Mouse (Mus musculus) lung, postnatal 14 days (tissue): ENCODE measurements around the gene Nasp.
"Not testable (repeated sequence)": the region's sequence is repeated elsewhere in the genome, so short reads cannot be mapped to it uniquely, and the experiment has no call there.

ENCODE experiments used
- DNase-seq: peaks from one replicate; pipeline ENCODE4 v3.0.0; 2021

The Nasp gene

DNA sequence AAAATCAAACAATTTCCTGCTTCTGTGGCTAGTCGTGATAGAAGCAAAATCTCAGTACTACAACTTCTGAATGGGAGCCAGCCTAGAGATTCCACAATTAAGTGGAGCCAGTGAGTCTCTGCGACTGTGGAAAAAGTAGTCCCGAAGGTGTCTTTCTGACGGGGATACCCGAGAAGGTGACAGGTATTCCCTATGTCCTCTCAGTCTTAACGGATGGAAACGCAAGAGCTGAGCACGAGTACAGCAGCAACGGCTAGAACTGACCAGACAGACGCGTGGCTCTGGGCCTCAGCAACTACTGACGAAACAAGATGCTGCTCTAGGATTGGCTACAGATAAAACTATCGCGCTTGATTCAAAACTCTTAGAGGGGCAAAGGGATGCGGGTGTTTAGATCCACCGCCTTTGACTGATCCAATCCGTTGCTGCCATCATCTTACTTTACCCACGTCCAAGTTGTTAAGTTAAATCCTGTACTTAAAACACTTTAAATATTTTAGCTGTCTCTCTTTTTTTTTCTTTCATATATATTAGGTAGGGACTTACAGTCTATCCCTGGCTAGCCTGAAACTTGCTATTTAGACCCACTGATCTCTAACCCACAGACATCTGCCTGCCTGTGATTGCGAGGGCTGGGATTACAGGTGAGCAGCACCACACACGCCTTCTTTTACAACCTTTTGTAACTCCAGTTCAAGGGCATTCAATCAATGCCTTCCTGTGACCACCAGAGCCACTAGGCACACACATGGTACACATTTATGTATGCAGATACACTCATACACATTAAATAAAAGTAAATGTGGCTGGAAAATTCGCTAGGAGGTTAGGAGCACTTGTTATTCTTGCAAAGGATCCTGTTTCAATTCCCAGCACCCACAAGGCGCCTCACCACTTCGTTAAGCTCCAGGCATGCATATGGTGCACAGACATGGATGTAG, at the start of gene Nasp:
Nasp (minus strand) TSS at position 220 of the 941 bp plus-strand sequence.
- DNase-seq = peak; percentile 83

- no peak for DNase-seq
These were observed 48.3 kb upstream of the Nasp start for GRCm38 (mm10) chr4:116676027-116676426.

GRCm38 (mm10) chr4:116674761-116675160, 47.0 kb upstream of the Nasp start:
- not testable (repeated sequence) for DNase-seq

DNA sequence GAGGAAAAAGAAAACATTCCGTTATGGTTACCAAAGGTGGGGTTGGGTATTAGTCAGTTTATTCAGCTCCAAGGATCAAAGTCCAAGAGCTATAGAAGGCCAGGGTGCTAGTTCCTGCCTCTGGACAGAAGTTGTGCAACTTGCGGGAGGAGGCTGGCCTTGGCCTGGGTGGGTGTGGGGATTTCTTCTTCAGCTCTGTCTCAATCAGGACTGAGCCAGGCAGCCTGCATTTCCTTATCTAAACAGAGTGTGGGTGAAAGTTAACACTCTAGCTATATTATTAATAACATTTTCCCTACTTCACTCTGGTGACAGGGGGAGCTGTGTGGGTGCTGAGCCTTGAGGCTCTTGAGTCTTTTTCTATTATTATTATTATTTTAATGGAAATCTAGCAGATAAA, 45.0 kb upstream of the Nasp start:
- peak; percentile 64 for DNase-seq

- DNase-seq = peak; percentile 28
These were observed 41.5 kb upstream of the Nasp start for GRCm38 (mm10) chr4:116669291-116669690.

DNA sequence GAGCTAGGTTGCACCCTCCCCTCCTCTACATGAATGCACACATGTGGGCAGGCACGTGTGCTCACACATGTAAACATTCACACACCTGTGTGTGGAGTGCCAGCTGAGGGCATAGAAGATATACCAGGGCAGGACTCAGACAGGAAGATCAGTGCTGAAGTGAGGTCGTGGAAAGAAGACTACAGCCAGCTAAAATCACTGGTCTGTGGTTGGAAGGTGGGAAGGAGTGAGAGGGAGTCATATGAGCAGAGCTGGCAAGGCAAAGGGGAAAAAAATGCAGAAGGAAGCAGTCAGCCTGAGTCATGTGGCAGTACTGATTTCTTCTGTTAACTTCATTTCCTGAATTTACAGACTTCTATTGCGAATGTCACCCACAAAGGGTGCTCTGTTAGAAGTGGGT, 40.4 kb upstream of the Nasp start:
- no peak for DNase-seq

GRCm38 (mm10) chr4:116666625-116667024, 38.9 kb upstream of the Nasp start:
- no peak for DNase-seq

- no peak for DNase-seq
These were observed 34.3 kb upstream of the Nasp start for GRCm38 (mm10) chr4:116661998-116662397.

DNA sequence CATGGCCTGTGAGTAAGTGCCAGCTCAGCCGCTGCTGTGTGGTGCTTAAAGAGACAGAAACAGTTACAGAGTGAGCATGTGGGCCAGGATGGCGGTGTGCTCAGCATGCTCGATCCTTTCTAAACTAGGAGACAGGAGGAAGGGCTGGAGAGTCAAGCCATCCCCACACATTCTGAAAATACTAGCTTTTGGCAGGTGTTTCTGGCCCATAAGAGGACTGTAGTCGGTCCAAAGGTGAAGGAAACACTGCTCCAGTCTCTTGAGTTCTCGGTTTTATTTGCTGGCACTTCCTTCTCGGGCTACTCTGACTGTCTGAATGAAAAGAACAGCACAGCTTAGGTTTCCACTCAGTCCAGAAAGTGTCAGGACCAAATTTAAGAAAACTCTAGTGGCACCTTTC, 33.1 kb upstream of the Nasp start:
- DNase-seq = no peak

DNA sequence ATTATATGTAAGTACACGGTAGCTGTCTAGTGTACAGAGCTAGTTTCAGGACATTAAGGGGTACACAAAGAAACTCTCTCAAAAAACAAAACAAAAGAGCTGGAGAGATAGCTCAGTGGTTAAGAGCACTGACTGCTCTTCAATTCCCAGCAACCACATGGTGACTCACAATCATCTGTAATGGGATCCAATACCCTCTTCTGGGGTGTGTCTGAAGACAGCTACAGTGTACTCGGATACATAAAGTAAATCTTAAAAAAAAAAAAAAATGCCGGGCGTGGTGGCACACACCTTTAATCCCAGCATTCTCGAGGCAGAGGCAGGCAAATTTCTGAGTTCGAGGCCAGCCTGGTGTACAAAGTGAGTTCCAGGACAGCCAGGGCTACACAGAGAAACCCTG, 32.2 kb upstream of the Nasp start:
- not testable (repeated sequence) for DNase-seq

- DNase-seq = peak; percentile 51
These were observed 31.7 kb upstream of the Nasp start for GRCm38 (mm10) chr4:116659474-116659873.

- DNase-seq = no peak
These were observed 30.2 kb upstream of the Nasp start for GRCm38 (mm10) chr4:116657971-116658370.

DNA sequence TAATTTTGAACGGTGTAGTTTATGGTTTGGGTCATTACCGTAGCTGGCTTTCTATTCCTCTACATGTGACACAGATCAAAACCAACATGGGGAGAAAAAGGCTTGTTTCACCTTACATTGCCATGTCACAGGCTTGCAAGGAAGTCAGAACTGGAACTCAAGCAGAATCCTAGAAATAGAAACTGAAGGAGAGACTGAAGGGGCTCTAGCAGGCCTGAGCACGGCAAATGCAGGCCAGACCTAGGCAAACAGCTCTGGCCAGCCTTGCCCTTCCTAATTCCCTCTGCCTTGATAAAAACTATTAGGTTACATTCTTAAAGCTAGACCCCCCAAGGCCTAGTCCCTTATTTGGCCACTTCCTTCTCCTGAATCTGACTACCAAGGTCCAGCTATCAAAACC, 27.9 kb upstream of the Nasp start:
- no peak for DNase-seq

- DNase-seq = no peak
These were observed 27.4 kb upstream of the Nasp start for GRCm38 (mm10) chr4:116655100-116655499.

DNA sequence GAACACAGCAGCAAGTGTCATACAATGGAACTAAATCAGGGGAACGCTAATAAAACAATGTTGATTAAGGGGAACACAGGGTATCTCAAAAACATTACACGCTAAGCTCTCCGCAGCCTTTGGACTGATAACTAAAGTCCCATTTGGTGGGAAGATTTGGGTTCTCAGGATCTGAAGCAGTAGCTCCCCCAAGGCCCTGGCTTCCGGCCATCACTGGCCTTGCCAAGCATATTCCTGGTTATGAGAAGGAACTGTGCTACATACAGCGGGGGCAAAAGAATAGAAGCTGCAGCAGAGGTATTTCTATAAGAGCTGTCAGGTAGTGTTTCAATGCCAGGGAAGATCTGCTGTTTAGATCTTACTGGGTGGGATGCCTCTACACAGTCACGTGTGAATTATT, 25.5 kb upstream of the Nasp start:
- DNase-seq = no peak

DNA sequence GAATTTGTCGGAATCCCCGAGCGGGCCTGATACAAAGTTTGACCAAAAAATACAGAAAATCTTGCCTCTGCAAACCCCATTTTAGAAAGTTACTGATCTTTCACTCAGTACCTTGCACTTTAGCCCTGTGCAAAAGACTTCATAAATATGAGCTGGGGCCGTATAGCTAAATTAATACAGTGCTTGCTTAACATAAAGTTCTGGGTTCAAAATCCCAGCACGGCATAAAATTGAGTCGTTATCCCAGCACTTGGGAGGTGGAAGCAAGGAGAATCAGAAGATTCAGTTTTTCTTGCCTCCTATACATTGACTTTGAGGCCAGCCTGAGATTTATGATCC, 24.0 kb upstream of the Nasp start:
- no peak for DNase-seq

DNA sequence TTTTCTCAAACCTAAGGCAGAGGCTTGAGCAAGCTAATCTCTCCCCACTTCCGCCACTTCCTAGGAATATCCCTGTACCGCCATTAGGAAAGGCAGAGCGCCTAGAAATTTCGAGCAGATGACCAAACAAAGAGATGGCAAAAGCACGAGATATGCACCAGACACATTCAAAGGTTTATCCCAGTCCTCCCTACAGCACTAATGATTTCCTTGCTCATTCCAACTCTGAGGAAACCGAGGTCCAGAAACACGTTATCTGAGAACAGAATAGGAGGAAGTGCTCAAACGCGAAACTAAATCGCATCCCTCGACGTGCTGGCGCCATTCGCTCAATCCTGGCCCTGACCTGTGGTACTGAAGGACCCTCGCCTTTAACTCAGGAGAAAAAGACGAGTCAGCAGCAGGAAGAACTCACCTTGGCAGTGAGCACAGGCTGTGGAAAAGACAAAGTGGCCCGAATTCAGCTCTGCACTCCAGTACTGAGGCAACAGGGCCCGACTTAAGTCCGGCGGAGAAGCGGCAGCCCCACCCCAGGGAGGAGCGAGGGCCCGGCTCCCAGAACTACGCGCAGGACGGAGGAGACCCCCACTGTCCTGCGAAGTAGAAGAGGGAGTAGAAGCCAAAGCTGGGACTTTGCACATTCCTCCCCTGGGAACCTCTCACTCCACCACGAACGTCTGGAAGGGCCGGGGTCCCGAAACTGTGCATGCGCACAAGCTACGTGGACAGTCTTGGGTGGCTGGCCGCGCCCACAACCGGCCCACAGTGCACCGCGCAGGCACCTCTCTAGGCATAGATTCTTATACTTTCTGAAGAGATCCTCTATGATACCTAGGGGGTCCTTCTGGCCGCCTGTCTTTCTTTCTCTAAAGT, 23.4 kb upstream of the Nasp start, which contains the start of gene Akr1a1:
Akr1a1 (minus strand) TSS at position 757 of the 873 bp plus-strand sequence.
- peak; percentile 91 for DNase-seq

DNA sequence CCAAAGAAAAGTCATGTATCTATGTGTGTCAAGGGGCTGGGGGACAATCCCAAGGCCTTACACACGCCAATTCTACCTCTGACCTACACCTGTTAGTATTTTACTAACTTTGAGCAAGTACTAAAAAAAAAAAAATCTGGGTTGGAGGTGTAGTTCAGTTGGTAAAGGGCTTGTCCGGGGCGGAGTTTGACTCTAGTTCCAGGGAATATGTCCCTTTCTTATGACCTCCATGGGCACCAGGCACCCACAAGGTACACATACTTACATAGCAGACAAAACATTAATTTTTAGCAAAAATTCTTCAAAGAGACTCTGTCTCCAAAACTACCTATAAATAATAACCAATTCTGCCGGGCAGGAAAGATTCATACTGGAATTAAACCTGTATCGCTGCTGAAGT, 22.6 kb upstream of the Nasp start:
- no peak for DNase-seq

DNA sequence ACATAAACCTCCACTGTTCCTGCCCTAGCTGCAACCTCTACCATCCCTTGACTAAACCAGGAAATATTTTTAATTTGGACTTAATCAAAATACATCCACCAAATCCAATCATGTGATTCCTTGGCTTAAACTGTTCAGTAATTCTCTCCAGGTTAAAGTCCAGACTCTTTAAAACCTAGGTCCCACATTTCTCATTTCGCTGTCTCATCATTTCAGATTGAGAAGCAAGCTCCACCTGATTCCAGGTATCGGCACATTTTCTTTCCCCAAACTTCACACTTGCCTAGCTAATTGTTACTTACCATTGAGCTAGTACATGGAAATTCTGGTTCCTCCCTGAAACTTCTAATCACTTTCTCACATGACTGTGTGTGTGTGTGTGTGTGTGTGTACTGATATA, 21.7 kb upstream of the Nasp start:
- DNase-seq = no peak

GRCm38 (mm10) chr4:116645624-116646023, 17.9 kb upstream of the Nasp start:
- no peak for DNase-seq

DNA sequence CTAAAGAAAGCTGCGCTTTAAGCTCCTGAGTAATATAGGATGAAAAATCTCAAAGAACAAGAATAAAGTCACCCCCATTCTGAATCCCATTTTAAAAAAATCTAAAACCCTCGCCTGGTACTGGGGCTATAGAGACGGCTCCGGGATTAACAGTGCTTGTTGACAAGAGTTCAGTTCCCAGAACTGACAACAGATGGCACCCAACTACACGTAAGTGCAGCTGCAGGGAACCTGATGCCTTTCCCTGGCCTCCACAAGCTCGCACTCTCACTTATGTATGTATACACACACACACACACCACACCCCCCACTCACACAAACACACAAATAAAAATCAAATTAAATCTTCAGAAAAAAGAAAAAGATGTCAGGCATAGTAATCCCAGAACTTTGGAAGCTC, 16.6 kb upstream of the Nasp start:
- peak; percentile 50 for DNase-seq

- DNase-seq = no peak
These were observed 14.3 kb upstream of the Nasp start for GRCm38 (mm10) chr4:116642071-116642470.

DNA sequence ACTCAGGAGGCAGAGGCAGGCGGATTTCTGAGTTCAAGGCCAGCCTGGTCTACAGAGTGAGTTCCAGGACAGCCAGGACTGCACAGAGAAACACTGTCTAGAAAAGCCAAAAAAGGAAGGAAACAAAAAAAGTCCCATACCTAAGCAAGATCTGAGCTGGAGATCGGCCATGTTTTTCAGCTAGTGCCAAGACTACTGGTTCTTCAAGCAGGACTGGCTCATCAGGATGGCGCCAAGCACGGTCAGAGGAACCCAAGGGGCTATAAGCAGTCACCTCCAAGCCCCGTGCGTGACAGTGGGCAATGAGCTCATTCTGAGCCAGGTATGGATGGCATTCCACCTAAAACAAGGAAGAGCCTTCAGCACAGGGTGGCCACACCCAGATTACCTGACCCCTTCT, 11.1 kb upstream of the Nasp start:
- DNase-seq = no peak

DNA sequence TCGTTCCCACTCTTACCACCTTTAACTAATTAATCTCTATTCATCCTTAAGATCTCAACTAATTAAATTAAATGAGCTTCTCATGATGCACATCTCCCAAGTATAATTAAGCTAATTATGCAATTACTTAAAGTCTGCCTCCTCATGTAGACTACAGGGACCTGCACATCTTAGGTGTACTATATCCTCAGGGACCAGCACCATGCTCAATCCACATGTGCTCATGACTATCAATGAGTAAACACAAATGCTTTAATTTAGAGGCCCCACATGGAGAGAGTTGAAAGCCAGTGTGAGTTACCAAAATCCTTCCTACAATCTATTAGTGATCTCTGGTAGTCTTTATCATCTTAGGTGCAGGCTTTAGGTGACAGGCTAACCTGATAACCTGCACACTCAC, 7.5 kb upstream of the Nasp start:
- no peak for DNase-seq
